Mouse (Mus musculus): ENCODE data around the gene Brpf1.

DNA sequence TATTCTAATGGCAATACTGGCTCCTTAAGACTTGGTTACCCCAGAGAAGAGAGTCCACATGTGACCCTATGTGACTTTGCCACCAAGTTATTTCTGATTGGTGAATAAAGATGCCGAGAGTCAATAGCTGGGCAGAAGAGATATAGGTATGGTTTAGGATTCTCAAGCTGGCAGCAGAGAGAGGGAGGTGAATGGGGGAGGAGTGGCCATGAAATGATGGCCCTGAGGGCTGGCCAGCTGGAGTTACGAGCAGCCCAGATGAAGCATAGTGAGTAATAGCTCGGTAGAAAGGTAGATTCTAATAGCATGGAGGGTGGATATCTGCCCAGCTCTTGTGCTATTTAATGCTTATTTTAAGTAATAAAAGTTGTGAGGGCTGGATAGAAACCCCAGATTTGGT is 45.9 kb downstream of the Brpf1 start:
- TF ChIP-seq CTCF (IDR thresholded peaks at IDR 0.05; ENCODE audit: low read depth): no peak
- TF ChIP-seq EP300 (optimal IDR thresholded peaks at IDR 0.05): no peak
